Mouse (Mus musculus): ENCODE data around the gene Mdm2.

GRCm38 (mm10) chr10:117679029-117679686, 31.4 kb downstream of the Mdm2 start:
- TF ChIP-seq CTCF (IDR thresholded peaks at IDR 0.05; ENCODE audit: borderline replicate concordance, control insufficient read depth, extremely low read depth, insufficient read depth, low read length, poor library complexity) (no peak), POLR2A (IDR thresholded peaks at IDR 0.05; ENCODE audit: control insufficient read depth, extremely low read depth, insufficient read depth, low read length, poor library complexity) (no peak)

All from thymus, adult 2 months (tissue).